Mouse (Mus musculus) thymus, adult 2 months (tissue): ENCODE measurements around the gene Gnb1l. TPM values are rescaled to one million over a fixed set of nuclear protein-coding genes. Genes with fewer than 3 reads are reported as not detected.

Source experiments
- DNase-seq: peaks from one replicate; pipeline ENCODE4 v3.0.0; 2021
- H3K27ac ChIP-seq: fragments of 200-500 bp; 2 replicates; pipeline ENCODE4 v1.5.1; 2012; ENCODE audit warnings: low read length, control low read depth; ENCODE audit not compliant: control insufficient read depth, insufficient read depth
- H3K27me3 ChIP-seq: fragments of 200-500 bp; 2 replicates; pipeline ENCODE4 v1.6.1; 2012; ENCODE audit warnings: mild to moderate bottlenecking, low read length, moderate library complexity, mixed read lengths; ENCODE audit not compliant: control insufficient read depth, insufficient read depth
- H3K36me3 ChIP-seq: fragments of 200-500 bp; 2 replicates; pipeline ENCODE4 v1.6.1; 2012; ENCODE audit warnings: mild to moderate bottlenecking, low read length, moderate library complexity; ENCODE audit not compliant: control insufficient read depth, insufficient read depth
- H3K4me1 ChIP-seq: fragments of 200-500 bp; replicated peaks from 2 replicates; pipeline ENCODE4 v1.6.1; 2012; ENCODE audit warnings: low read length; ENCODE audit not compliant: control insufficient read depth, insufficient read depth
- H3K4me3 ChIP-seq: fragments of 200-500 bp; 2 replicates; pipeline ENCODE4 v1.5.1; 2012; ENCODE audit warnings: mild to moderate bottlenecking, low read length, control low read depth, moderate library complexity; ENCODE audit not compliant: control insufficient read depth, insufficient read depth
- CTCF ChIP-seq: fragments of 200-500 bp; IDR thresholded peaks from 2 replicates; pipeline ENCODE4 v1.5.1; 2012; ENCODE audit warnings: mild to moderate bottlenecking, control low read depth, low read length, moderate library complexity, borderline replicate concordance; ENCODE audit not compliant: control insufficient read depth, poor library complexity, insufficient read depth; ENCODE audit errors: extremely low read depth
- POLR2A ChIP-seq: fragments of 200-500 bp; IDR thresholded peaks from 2 replicates; pipeline ENCODE4 v1.6.1; 2012; ENCODE audit warnings: mild to moderate bottlenecking, low read length, control low read depth, moderate library complexity; ENCODE audit not compliant: control insufficient read depth, poor library complexity, insufficient read depth; ENCODE audit errors: extremely low read depth
- WGBS: fragments of 180-500 bp; shearing (Covaris S2); methylation state at CpG from one replicate; pipeline ENCODE4 v1.1.7; 2018; 5-methylcytosine and 5-hydroxymethylcytosine counted together
- polyA plus RNA-seq: library from polyadenylated mRNA; depleted of rRNA; stranded (reverse); fragments of >200 nt; gene quantifications from 2 replicates; pipeline ENCODE4 v1.2.3, GENCODE M21; 2012

Gnb1l gene
- polyA plus RNA-seq, 1 experiment = 48.9 TPM

- Histone ChIP-seq H3K4me1 (peaks cover 33% of the 10 kb centered on the region), H3K27ac (no peak overlapping the region), H3K4me3 (no peak overlapping the region), H3K36me3 (no peaks in the 10 kb centered on the region), H3K27me3 (no peaks in the 10 kb centered on the region)
- no peak for DNase-seq
- TF ChIP-seq CTCF (no peak), POLR2A (no peak)
- 81% methylated on average over 1 of the region's 1 CpGs for WGBS
Observed at GRCm38 (mm10) chr16:18470829-18471228, 27.7 kb upstream of the Gnb1l start.

GRCm38 (mm10) chr16:18471381-18471955 lies 27.0 kb upstream of the Gnb1l start:
- no peak overlapping the region for H3K27ac ChIP-seq
- H3K4me3 ChIP-seq = no peak overlapping the region
- TF ChIP-seq POLR2A (no peak), CTCF (no peak)
- peaks cover 33% of the 10 kb centered on the region for H3K4me1 ChIP-seq
- no peak for DNase-seq
- 85% methylated on average over 11 of the region's 11 CpGs for WGBS
- no peaks in the 10 kb centered on the region for H3K27me3 ChIP-seq
- H3K36me3 ChIP-seq = no peaks in the 10 kb centered on the region

- TF ChIP-seq CTCF (no peak), POLR2A (no peak)
- WGBS = 72% methylated on average over 6 of the region's 6 CpGs
- Histone ChIP-seq H3K27ac (no peak overlapping the region), H3K36me3 (no peaks in the 10 kb centered on the region), H3K4me1 (peaks cover 33% of the 10 kb centered on the region), H3K27me3 (no peaks in the 10 kb centered on the region), H3K4me3 (no peak overlapping the region)
- DNase-seq = no peak
Observed at GRCm38 (mm10) chr16:18471976-18472375, 26.5 kb upstream of the Gnb1l start.

- no peak overlapping the region for H3K27ac ChIP-seq
- H3K4me3 ChIP-seq = no peak overlapping the region
- 97% methylated on average over 4 of the region's 4 CpGs for WGBS
- DNase-seq = no peak
- no peaks in the 10 kb centered on the region for H3K36me3 ChIP-seq
- TF ChIP-seq CTCF (no peak), POLR2A (no peak)
- H3K4me1 ChIP-seq = peaks cover 33% of the 10 kb centered on the region
- no peaks in the 10 kb centered on the region for H3K27me3 ChIP-seq
Observed at GRCm38 (mm10) chr16:18472416-18472815, 26.1 kb upstream of the Gnb1l start.

GRCm38 (mm10) chr16:18472976-18473375 lies 25.5 kb upstream of the Gnb1l start:
- peaks cover 33% of the 10 kb centered on the region for H3K4me1 ChIP-seq
- TF ChIP-seq POLR2A (no peak), CTCF (no peak)
- no peak for DNase-seq
- 92% methylated on average over 8 of the region's 8 CpGs for WGBS
- H3K36me3 ChIP-seq = no peaks in the 10 kb centered on the region
- no peaks in the 10 kb centered on the region for H3K27me3 ChIP-seq
- H3K4me3 ChIP-seq = no peak overlapping the region
- H3K27ac ChIP-seq = no peak overlapping the region

- no peak overlapping the region for H3K27ac ChIP-seq
- H3K27me3 ChIP-seq = no peaks in the 10 kb centered on the region
- WGBS = 98% methylated on average over 2 of the region's 2 CpGs
- H3K4me3 ChIP-seq = no peak overlapping the region
- H3K36me3 ChIP-seq = no peaks in the 10 kb centered on the region
- TF ChIP-seq CTCF (no peak), POLR2A (no peak)
- no peak for DNase-seq
- peaks cover 33% of the 10 kb centered on the region for H3K4me1 ChIP-seq
Observed at GRCm38 (mm10) chr16:18474021-18474420, 24.5 kb upstream of the Gnb1l start.

GRCm38 (mm10) chr16:18477996-18478395 lies 20.5 kb upstream of the Gnb1l start:
- no peaks in the 10 kb centered on the region for H3K36me3 ChIP-seq
- no peak for DNase-seq
- TF ChIP-seq POLR2A (no peak), CTCF (no peak)
- peaks cover 22% of the 10 kb centered on the region for H3K4me1 ChIP-seq
- H3K27ac ChIP-seq = no peak overlapping the region
- H3K27me3 ChIP-seq = no peaks in the 10 kb centered on the region
- WGBS = 94% methylated on average over 6 of the region's 6 CpGs
- no peak overlapping the region for H3K4me3 ChIP-seq
